ENCODE assay signal across 8 mouse cellular contexts in genomic region chr11:82959613-82960012, GRCm38 (mm10). TPM values are rescaled to one million over a fixed set of nuclear protein-coding genes. Genes with fewer than 3 reads are reported as not detected.
DNase-seq lines count a peak whose midpoint lies in the region; ATAC-seq lines count a peak whose summit lies in the region.

No protein-coding gene starts in this region.

- peak; percentile 58 for DNase-seq in embryo, embryonic 10 days (ENCODE audit: low spot score)
- DNase-seq in embryo, embryonic 9.5 days (ENCODE audit: extremely low spot score) = no peak
- DNase-seq in midbrain, embryonic 14.5 days = peak; percentile 59
- DNase-seq in adrenal gland, postnatal 36 days = peak; percentile 15 to 47
- peak; percentile 71 for DNase-seq in heart, embryonic 10.5 days (ENCODE audit: low spot score)
- DNase-seq in urinary bladder, adult 18-20 months (ENCODE audit: low spot score in 2 of 2) = no peak

- H3K9me3 ChIP-seq in midbrain, embryonic 14.5 days (ENCODE audit: control insufficient read depth, low read length) = no peaks in the 10 kb centered on the region
- no peaks in the 10 kb centered on the region for H3K9me3 ChIP-seq in midbrain, embryonic 13.5 days
- H3K9me3 ChIP-seq in heart, embryonic 10.5 days = no peaks in the 10 kb centered on the region

- H3K27me3 ChIP-seq in midbrain, embryonic 14.5 days (ENCODE audit: control insufficient read depth, insufficient read depth, low read length) = no peaks in the 10 kb centered on the region
- H3K27me3 ChIP-seq in midbrain, embryonic 13.5 days = 0 out of 2 replicates have a peak, but pooled peaks cover under 1% of the 10 kb centered on the region
- H3K27me3 ChIP-seq in heart, embryonic 10.5 days (ENCODE audit: insufficient read depth, poor library complexity, severe bottlenecking) = peaks cover 5% of the 10 kb centered on the region; the same call in 1 of the 2 replicates

- no peak overlapping the region for H3K4me3 ChIP-seq in midbrain, embryonic 14.5 days (replicated peaks; ENCODE audit: low read depth, low read length)
- no peak overlapping the region for H3K4me3 ChIP-seq in midbrain, embryonic 13.5 days (replicated peaks)
- H3K4me3 ChIP-seq in heart, embryonic 10.5 days = no peak overlapping the region

- no peak overlapping the region for H3K9ac ChIP-seq in midbrain, embryonic 14.5 days (replicated peaks; ENCODE audit: low read length)
- no peak overlapping the region for H3K9ac ChIP-seq in midbrain, embryonic 13.5 days (replicated peaks)

- H3K36me3 ChIP-seq in midbrain, embryonic 14.5 days (ENCODE audit: control insufficient read depth, insufficient read depth, low read length) = no peaks in the 10 kb centered on the region
- no peaks in the 10 kb centered on the region for H3K36me3 ChIP-seq in midbrain, embryonic 13.5 days
- no peaks in the 10 kb centered on the region for H3K36me3 ChIP-seq in heart, embryonic 10.5 days

- no peak overlapping the region for H3K4me2 ChIP-seq in midbrain, embryonic 14.5 days (ENCODE audit: low read length)
- H3K4me2 ChIP-seq in midbrain, embryonic 13.5 days (replicated peaks) = no peak overlapping the region

- 20% methylated on average over 4 of the region's 4 CpGs for WGBS in midbrain, embryonic 14.5 days
- 17% methylated on average over 4 of the region's 4 CpGs for WGBS in midbrain, embryonic 13.5 days
- 15% methylated on average over 4 of the region's 4 CpGs for WGBS in heart, embryonic 10.5 days

- no peaks in the 10 kb centered on the region for H3K4me1 ChIP-seq in midbrain, embryonic 14.5 days (ENCODE audit: control insufficient read depth, insufficient read depth, low read length)
- H3K4me1 ChIP-seq in midbrain, embryonic 13.5 days (replicated peaks) = no peaks in the 10 kb centered on the region
- no peaks in the 10 kb centered on the region for H3K4me1 ChIP-seq in heart, embryonic 10.5 days

- no peak overlapping the region for H3K27ac ChIP-seq in midbrain, embryonic 14.5 days (replicated peaks; ENCODE audit: low read depth, low read length)
- no peak overlapping the region for H3K27ac ChIP-seq in midbrain, embryonic 13.5 days
- H3K27ac ChIP-seq in heart, embryonic 10.5 days = no peak overlapping the region

- no peak for ATAC-seq in midbrain, embryonic 14.5 days (ENCODE audit: low FRiP score, low TSS enrichment)
- no peak for ATAC-seq in midbrain, embryonic 13.5 days
- ATAC-seq in megakaryocyte, adult 5-6 weeks (ENCODE audit: poor library complexity, severe bottlenecking) = peak; percentile 56; the same call in 1 of the 2 replicates

RNA-seq across cellular contexts. Expression of gene Slfn5, which starts 8.5 kb away (rescaled TPM):
- 0.98 and 2.6 TPM in 2 replicates for polyA plus RNA-seq in midbrain, embryonic 14.5 days (2014; fragmentation: Nextera tagmentation; extraction: Ambion mirVana)
- 0.57 and 0.93 TPM in 2 replicates for polyA plus RNA-seq in midbrain, embryonic 13.5 days (2015; fragmentation: Nextera tagmentation; extraction: Ambion mirVana)
- 10 to 100 TPM; 30.9 to 39.7 TPM for total RNA-seq in adrenal gland, postnatal 36 days (2021)
- 0.35 and 0.86 TPM in 2 replicates for polyA plus RNA-seq in heart, embryonic 10.5 days (2016; fragmentation: Nextera tagmentation; extraction: Ambion mirVana)
- total RNA-seq in megakaryocyte, adult 5-6 weeks (2015) = 60.7 and 62.4 TPM in 2 replicates
- total RNA-seq in megakaryocyte, adult 5-6 weeks (2017) = 112 and 116 TPM in 2 replicates

RNA-seq across cellular contexts. Expression of gene Slfn9, which starts 32.0 kb away (rescaled TPM):
- polyA plus RNA-seq in midbrain, embryonic 14.5 days (2014; fragmentation: Nextera tagmentation; extraction: Ambion mirVana) = 1.2 and 3.1 TPM in 2 replicates
- 3.7 TPM in 2 replicates for polyA plus RNA-seq in midbrain, embryonic 13.5 days (2015; fragmentation: Nextera tagmentation; extraction: Ambion mirVana)
- 10 to 100 TPM in 1 of 2 experiments, 1 to 10 TPM in 1; 8.1 to 11.2 TPM for total RNA-seq in adrenal gland, postnatal 36 days (2021)
- polyA plus RNA-seq in heart, embryonic 10.5 days (2016; fragmentation: Nextera tagmentation; extraction: Ambion mirVana) = 12.6 and 17.8 TPM in 2 replicates
- 39.4 and 40.0 TPM in 2 replicates for total RNA-seq in megakaryocyte, adult 5-6 weeks (2015)
- total RNA-seq in megakaryocyte, adult 5-6 weeks (2017) = 39.5 and 40.9 TPM in 2 replicates

RNA-seq across cellular contexts. Expression of gene Unc45b, which starts 49.3 kb away (rescaled TPM):
- 0.32 and 0.84 TPM in 2 replicates for polyA plus RNA-seq in midbrain, embryonic 14.5 days (2014; fragmentation: Nextera tagmentation; extraction: Ambion mirVana)
- 0.59 and 0.93 TPM in 2 replicates for polyA plus RNA-seq in midbrain, embryonic 13.5 days (2015; fragmentation: Nextera tagmentation; extraction: Ambion mirVana)
- total RNA-seq in adrenal gland, postnatal 36 days (2021) = 10 to 100 TPM in 1 of 2 experiments, 1 to 10 TPM in 1; 7.6 to 10.0 TPM
- polyA plus RNA-seq in heart, embryonic 10.5 days (2016; fragmentation: Nextera tagmentation; extraction: Ambion mirVana) = 185 and 294 TPM in 2 replicates
- not detected in 2 replicates for total RNA-seq in megakaryocyte, adult 5-6 weeks (2015)
- not detected in 2 replicates for total RNA-seq in megakaryocyte, adult 5-6 weeks (2017)

RNA-seq across cellular contexts. Expression of gene Nle1, which starts 51.4 kb away (rescaled TPM):
- polyA plus RNA-seq in midbrain, embryonic 14.5 days (2014; fragmentation: Nextera tagmentation; extraction: Ambion mirVana) = 24.8 and 28.0 TPM in 2 replicates
- polyA plus RNA-seq in midbrain, embryonic 13.5 days (2015; fragmentation: Nextera tagmentation; extraction: Ambion mirVana) = 31.2 and 32.2 TPM in 2 replicates
- total RNA-seq in adrenal gland, postnatal 36 days (2021) = 10 to 100 TPM; 19.5 to 27.0 TPM
- 29.1 and 37.7 TPM in 2 replicates for polyA plus RNA-seq in heart, embryonic 10.5 days (2016; fragmentation: Nextera tagmentation; extraction: Ambion mirVana)
- 4.7 TPM in 2 replicates for total RNA-seq in megakaryocyte, adult 5-6 weeks (2015)
- total RNA-seq in megakaryocyte, adult 5-6 weeks (2017) = 2.6 and 3.1 TPM in 2 replicates

Comparison
In these comparisons a context has a peak if more than half of its experiments do, and no peak if none do; other contexts are left out.
1. DNase-seq: peak in embryo, embryonic 10 days (single experiment), midbrain, embryonic 14.5 days (single experiment), adrenal gland, postnatal 36 days (2 of 2) and heart, embryonic 10.5 days (single experiment); none in embryo, embryonic 9.5 days (single experiment) and urinary bladder, adult 18-20 months (0 of 2).
2. RNA of gene Unc45b, which starts 49.3 kb away (polyA plus RNA-seq): 185 to 294 TPM in heart, embryonic 10.5 days; 0.59 to 0.93 TPM in midbrain, embryonic 13.5 days and 0.32 to 0.84 TPM in midbrain, embryonic 14.5 days; every median in the first group is over 10 times any median in the second.